Mouse (Mus musculus) myocyte (in vitro differentiated cells): ENCODE results near the gene Trim16. TPM values are rescaled to one million over a fixed set of nuclear protein-coding genes. Genes with fewer than 3 reads are reported as not detected.

Experiments
- H3K27me3 ChIP-seq: one replicate; pipeline ENCODE4 v1.6.1; 2011; ENCODE audit not compliant: control insufficient read depth, insufficient read depth, insufficient read length
- H3K36me3 ChIP-seq: one replicate; pipeline ENCODE4 v1.6.1; 2011; ENCODE audit not compliant: control insufficient read depth, insufficient read depth
- H3K4me2 ChIP-seq: one replicate; pipeline ENCODE4 v1.6.1; 2011; ENCODE audit warnings: low read depth, control low read depth
- H3K4me3 ChIP-seq: one replicate; pipeline ENCODE4 v1.5.1; 2011; ENCODE audit warnings: mild to moderate bottlenecking, control low read depth, moderate library complexity
- H3K79me2 ChIP-seq: one replicate; pipeline ENCODE4 v1.6.1; 2011; ENCODE audit not compliant: control insufficient read depth, insufficient read depth
- H3ac ChIP-seq: one replicate; pipeline ENCODE4 v1.6.1; 2011; ENCODE audit not compliant: control insufficient read depth, insufficient read length
- CEBPB ChIP-seq: IDR thresholded peaks from 2 replicates; pipeline ENCODE4 v1.6.1; 2011; ENCODE audit warnings: mild to moderate bottlenecking, moderate library complexity; ENCODE audit not compliant: poor library complexity, insufficient read depth, severe bottlenecking
- E2F4 ChIP-seq: IDR thresholded peaks from one replicate; pipeline ENCODE4 v1.6.1; 2011; ENCODE audit warnings: mild to moderate bottlenecking, control low read depth, moderate library complexity; ENCODE audit not compliant: insufficient read depth
- MAX ChIP-seq: IDR thresholded peaks from one replicate; pipeline ENCODE4 v1.6.1; 2011; ENCODE audit warnings: low read depth, mild to moderate bottlenecking, control low read depth
- MYOD1 ChIP-seq, 3 experiments: IDR thresholded peaks; one replicate each; pipeline ENCODE4 v1.6.1; 2011; ENCODE audit warnings: control low read depth in 2 of 3, low read depth in 2 of 3, mild to moderate bottlenecking in 2 of 3, moderate library complexity in 1 of 3; ENCODE audit not compliant: insufficient read length in 2 of 3, control insufficient read depth in 1 of 3
- MYOG ChIP-seq, 3 experiments: IDR thresholded peaks; one replicate each; pipeline ENCODE4 v1.6.1; 2011; ENCODE audit warnings: control low read depth in 2 of 3, low read depth in 2 of 3, mild to moderate bottlenecking in 2 of 3; ENCODE audit not compliant: insufficient read length in 2 of 3, control insufficient read depth in 1 of 3, insufficient read depth in 1 of 3
- POLR2A ChIP-seq: IDR thresholded peaks from one replicate; pipeline ENCODE4 v1.6.1; 2011; ENCODE audit warnings: low read depth, mild to moderate bottlenecking, control low read depth, moderate library complexity; ENCODE audit not compliant: insufficient read length
- POLR2AphosphoS2 ChIP-seq: IDR thresholded peaks from one replicate; pipeline ENCODE4 v1.6.1; 2011; ENCODE audit warnings: low read depth, control low read depth; ENCODE audit not compliant: insufficient read length
- REST ChIP-seq: IDR thresholded peaks from one replicate; pipeline ENCODE4 v1.6.1; 2011; ENCODE audit warnings: mild to moderate bottlenecking, control low read depth, moderate library complexity; ENCODE audit not compliant: insufficient read depth, insufficient read length
- SRF ChIP-seq: IDR thresholded peaks from one replicate; pipeline ENCODE4 v1.6.1; 2011; ENCODE audit warnings: low read depth; ENCODE audit not compliant: control insufficient read depth, insufficient read length
- TCF12 ChIP-seq: IDR thresholded peaks from one replicate; pipeline ENCODE4 v1.6.1; 2011; ENCODE audit warnings: mild to moderate bottlenecking, control low read depth; ENCODE audit not compliant: poor library complexity, insufficient read depth, severe bottlenecking
- TCF3 ChIP-seq: IDR thresholded peaks from one replicate; pipeline ENCODE4 v1.6.1; 2011; ENCODE audit warnings: low read depth, control low read depth; ENCODE audit not compliant: insufficient read length
- USF1 ChIP-seq: IDR thresholded peaks from one replicate; pipeline ENCODE4 v1.6.1; 2011; ENCODE audit warnings: low read depth, mild to moderate bottlenecking, control low read depth, moderate library complexity
- polyA plus RNA-seq: library from polyadenylated mRNA; unstranded; fragments of >200 nt; fragmentation: generic; extraction: Trizol; gene quantifications from one replicate; pipeline ENCODE4 v1.2.1, GENCODE M21; 2012; ENCODE audit warnings: missing spikeins

Gene Trim16
- polyA plus RNA-seq, 1 experiment = 16.9 TPM

DNA sequence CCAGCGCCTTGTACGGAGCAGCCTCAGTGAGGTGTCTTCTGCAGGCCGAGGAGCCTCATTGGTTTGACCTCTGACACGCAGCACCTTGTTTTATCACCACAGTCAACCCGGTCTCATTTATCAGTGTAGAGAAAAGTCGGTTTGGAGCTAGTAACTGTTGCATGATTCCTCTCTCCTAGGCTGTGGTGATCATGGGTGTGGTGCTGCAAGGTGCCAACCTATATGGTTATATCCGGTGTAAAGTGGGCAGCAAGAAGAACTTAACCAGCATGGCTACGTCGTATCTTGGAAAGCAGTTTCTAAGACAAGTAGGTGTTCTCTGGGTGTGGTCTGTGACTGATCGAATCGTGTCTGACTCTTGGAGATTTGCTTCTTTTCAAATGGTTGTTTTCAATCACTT, 71.7 kb downstream of the Trim16 start:
- Histone ChIP-seq H3K79me2 (no peaks in the 10 kb centered on the region), H3K27me3 (no peaks in the 10 kb centered on the region), H3K4me3 (no peak overlapping the region), H3K4me2 (no peak overlapping the region), H3K36me3 (peaks cover 37% of the 10 kb centered on the region), H3ac (no peak overlapping the region)
- TF ChIP-seq POLR2AphosphoS2 (no peak), MYOG (IDR thresholded peaks at IDR 0.05; ENCODE audit: control insufficient read depth in 1 of 3, insufficient read depth in 1 of 3, insufficient read length in 2 of 3, low read depth in 2 of 3) (no peak), TCF12 (no peak), POLR2A (no peak), MYOD1 (IDR thresholded peaks at IDR 0.05; ENCODE audit: control insufficient read depth in 1 of 3, insufficient read length in 2 of 3, low read depth in 2 of 3) (no peak), USF1 (no peak), MAX (no peak), SRF (no peak), REST (no peak), TCF3 (no peak), E2F4 (no peak), CEBPB (no peak)

Other genes starting within 250 kb of the Trim16 start
- gene Trpv2, start 245.7 kb upstream of the Trim16 start, polyA plus RNA-seq = 5.4 TPM
- gene Lrrc75a, start 171.7 kb upstream of the Trim16 start, polyA plus RNA-seq = 19.5 TPM
- gene Mmgt2, start 171.6 kb upstream of the Trim16 start, polyA plus RNA-seq = 29.2 TPM
- 0.90 TPM for gene Zfp287, start 88.3 kb upstream of the Trim16 start, polyA plus RNA-seq
- not detected for gene Gm10428, start 67.1 kb upstream of the Trim16 start, polyA plus RNA-seq
- gene Zfp286, start 30.8 kb upstream of the Trim16 start, polyA plus RNA-seq = not detected
- not detected for gene Fbxw10, start 26.8 kb downstream of the Trim16 start, polyA plus RNA-seq
- 18.2 TPM for gene Tvp23b, start 59.2 kb downstream of the Trim16 start, polyA plus RNA-seq
- not detected for gene Cdrt4, start 131.0 kb downstream of the Trim16 start, polyA plus RNA-seq
- not detected for gene Tekt3, start 241.4 kb downstream of the Trim16 start, polyA plus RNA-seq